Mouse (Mus musculus) olfactory bulb, adult 2 months (tissue): Measurements from ENCODE around the gene 9230102O04Rik. TPM values are rescaled to one million over a fixed set of nuclear protein-coding genes. Genes with fewer than 3 reads are reported as not detected.

Source experiments
- H3K27ac ChIP-seq: fragments of 200-500 bp; 2 replicates; pipeline ENCODE4 v1.5.1; 2012; ENCODE audit warnings: low read depth, low read length; ENCODE audit not compliant: insufficient read depth
- H3K4me1 ChIP-seq: fragments of 200-500 bp; 2 replicates; pipeline ENCODE4 v1.6.1; 2012; ENCODE audit warnings: low read length; ENCODE audit not compliant: control insufficient read depth, insufficient read depth
- H3K4me3 ChIP-seq: fragments of 200-500 bp; 2 replicates; pipeline ENCODE4 v1.5.1; 2012; ENCODE audit warnings: mild to moderate bottlenecking, low read depth, low read length, moderate library complexity; ENCODE audit not compliant: insufficient read depth
- CTCF ChIP-seq: fragments of 200-500 bp; IDR thresholded peaks from 2 replicates; pipeline ENCODE4 v1.5.1; 2012; ENCODE audit warnings: low read depth, mild to moderate bottlenecking, low read length, moderate library complexity; ENCODE audit not compliant: insufficient read depth
- POLR2A ChIP-seq: fragments of 200-500 bp; IDR thresholded peaks from 2 replicates; pipeline ENCODE4 v1.6.1; 2012; ENCODE audit warnings: mild to moderate bottlenecking, low read depth, low read length, moderate library complexity; ENCODE audit not compliant: insufficient read depth
- WGBS: fragments of 180-500 bp; shearing (Covaris S2); methylation state at CpG from one replicate; pipeline ENCODE4 v1.1.7; 2018; 5-methylcytosine and 5-hydroxymethylcytosine counted together
- polyA plus RNA-seq: library from polyadenylated mRNA; stranded (reverse); fragments of >200 nt; gene quantifications from 2 replicates; pipeline ENCODE4 v1.2.4, GENCODE M21; 2012; ENCODE audit warnings: low replicate concordance; ENCODE audit not compliant: missing spikeins, insufficient read depth, insufficient read length

9230102O04Rik gene
- polyA plus RNA-seq, 1 experiment: not detected

GRCm38 (mm10) chr2:9896097-9896770 lies 6.9 kb upstream of the 9230102O04Rik start:
- Histone ChIP-seq H3K4me3 (no peak overlapping the region), H3K27ac (no peak overlapping the region), H3K4me1 (no peaks in the 10 kb centered on the region)
- TF ChIP-seq POLR2A: no peak
- TF ChIP-seq CTCF: no peak
- WGBS: 4% methylated on average over 22 of the region's 22 CpGs

DNA sequence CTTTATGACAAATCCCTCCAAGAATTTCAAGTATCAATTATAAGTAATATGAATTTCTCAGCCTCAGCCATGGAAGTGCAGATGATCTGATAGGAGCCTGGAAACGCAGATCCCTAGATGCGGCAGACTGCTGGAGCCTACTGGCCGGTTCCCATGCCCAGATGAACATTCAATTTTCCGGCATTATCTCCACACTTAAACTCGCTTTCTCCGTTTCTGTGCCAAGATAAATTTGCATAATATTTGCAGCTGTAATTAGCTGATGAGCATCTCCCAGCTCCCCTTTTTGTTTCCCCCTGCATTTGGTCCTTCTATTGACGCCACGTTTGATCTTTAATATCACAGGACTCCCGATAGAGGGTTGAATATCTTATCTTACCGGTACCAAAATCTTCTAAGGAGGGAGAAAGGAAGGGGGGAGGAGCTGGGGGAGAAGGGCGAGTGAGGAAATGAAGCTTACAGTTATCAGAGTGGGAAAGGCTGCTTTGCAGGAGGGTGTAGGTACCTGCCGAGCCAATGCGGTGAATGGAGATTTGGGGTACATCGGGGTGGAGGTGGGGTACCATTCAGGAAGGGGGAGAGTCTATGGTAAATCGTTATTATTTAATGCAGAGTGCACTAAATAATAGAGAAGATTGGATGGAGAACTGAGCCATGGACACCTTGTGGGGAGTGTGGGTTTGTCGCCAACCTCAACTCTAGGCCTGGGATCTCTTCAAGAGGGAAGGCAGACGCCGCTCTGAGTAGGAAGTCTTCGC lies 5.7 kb upstream of the 9230102O04Rik start:
- Histone ChIP-seq H3K4me1 (no peaks in the 10 kb centered on the region), H3K4me3 (no peak overlapping the region), H3K27ac (no peak overlapping the region)
- 4% methylated on average over 19 of the region's 19 CpGs for WGBS
- no peak for TF ChIP-seq CTCF

DNA sequence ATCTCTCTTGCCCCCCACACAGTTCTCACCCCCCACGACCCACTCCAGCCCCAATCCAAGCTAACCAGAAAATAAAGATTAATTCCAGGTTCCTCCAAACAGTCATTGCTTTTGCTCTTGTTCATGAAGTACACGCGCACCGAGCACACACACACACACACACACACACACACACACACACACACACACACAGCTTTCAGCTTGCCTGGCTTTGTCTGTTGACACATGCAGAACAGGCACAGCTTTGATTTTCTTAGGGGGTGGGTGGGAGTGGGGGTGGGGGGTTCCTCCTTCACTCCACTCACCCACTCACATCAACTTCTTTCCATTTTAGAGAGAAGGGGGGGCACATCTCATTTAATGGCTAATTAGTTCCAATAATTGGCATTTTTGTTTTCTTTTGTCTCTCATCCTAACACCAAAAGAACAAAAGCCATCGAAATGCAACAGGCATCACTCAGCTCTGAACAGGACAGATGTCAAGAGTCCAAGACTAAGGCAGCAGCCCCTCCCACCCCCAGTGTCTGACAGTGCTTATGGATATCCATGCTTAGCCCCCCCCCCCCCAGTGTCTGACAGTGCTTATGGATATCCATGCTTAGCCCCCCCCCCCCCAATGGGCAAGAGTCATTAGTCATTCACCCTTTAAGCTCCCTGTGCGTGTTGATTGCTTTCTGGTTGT lies 4.1 kb upstream of the 9230102O04Rik start:
- Histone ChIP-seq H3K4me1 (peaks cover 4% of the 10 kb centered on the region; the same call in 1 of the 2 replicates), H3K27ac (no peak overlapping the region), H3K4me3 (no peak overlapping the region)
- 0% methylated on average over 6 of the region's 6 CpGs for WGBS
- TF ChIP-seq CTCF (no peak), POLR2A (no peak)

- no peak overlapping the region for H3K4me3 ChIP-seq
- 10% methylated on average over 7 of the region's 7 CpGs for WGBS
Measured at GRCm38 (mm10) chr2:9892541-9892940, 3.2 kb upstream of the 9230102O04Rik start.

DNA sequence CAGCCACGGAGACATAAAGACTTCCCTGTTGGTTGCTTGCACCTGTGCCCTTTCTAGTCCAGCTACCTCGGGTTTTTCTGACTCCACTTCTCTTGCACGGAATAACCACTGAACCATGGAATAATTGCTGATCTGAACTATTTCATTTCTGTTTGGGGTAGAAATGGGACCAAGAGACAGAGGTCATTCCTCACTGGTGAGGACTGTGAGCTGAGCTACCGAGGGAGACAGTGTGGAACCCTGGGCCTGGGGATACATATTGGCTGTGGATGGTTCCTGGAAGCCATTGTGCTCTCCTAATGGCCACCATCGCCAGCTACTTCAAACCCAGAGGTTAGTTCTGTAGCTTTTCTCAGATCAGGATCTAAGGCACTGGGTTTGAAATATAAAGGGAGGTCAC lies 1.6 kb upstream of the 9230102O04Rik start:
- no peak for TF ChIP-seq CTCF
- TF ChIP-seq POLR2A: no peak
- WGBS: 6% methylated on average over 5 of the region's 5 CpGs
- no peak overlapping the region for H3K27ac ChIP-seq
- H3K4me3 ChIP-seq: no peak overlapping the region
- peaks cover 4% of the 10 kb centered on the region; the same call in 1 of the 2 replicates for H3K4me1 ChIP-seq

More at GRCm38 (mm10) chr2:9892541-9892940, 3.2 kb upstream of the 9230102O04Rik start:
- Histone ChIP-seq H3K4me1 (peaks cover 4% of the 10 kb centered on the region; the same call in 1 of the 2 replicates), H3K27ac (no peak overlapping the region)
- no peak for TF ChIP-seq POLR2A
- TF ChIP-seq CTCF: no peak

DNA sequence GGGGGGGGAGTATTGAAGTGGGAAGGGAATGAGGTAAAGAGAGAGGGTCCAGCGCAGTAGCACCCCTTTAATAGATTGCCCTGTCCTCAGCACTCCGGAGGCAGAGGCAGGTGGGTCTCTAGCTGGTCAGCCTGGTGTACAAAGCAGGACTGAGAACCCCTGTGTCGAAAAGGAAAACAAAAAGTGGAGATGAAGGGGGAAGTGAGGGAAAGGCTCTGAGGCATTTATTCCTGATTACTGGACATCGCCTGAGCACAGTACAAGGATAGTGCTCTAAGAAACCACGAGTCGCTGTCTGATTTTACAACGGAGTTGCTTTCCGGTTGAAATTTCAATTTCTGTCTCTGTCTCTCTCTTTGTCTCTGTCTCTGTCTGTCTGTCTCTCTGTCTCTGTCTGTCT lies 911 bp upstream of the 9230102O04Rik start:
- Histone ChIP-seq H3K27ac (no peak overlapping the region), H3K4me3 (no peak overlapping the region), H3K4me1 (peaks cover 4% of the 10 kb centered on the region; the same call in 1 of the 2 replicates)
- 7% methylated on average over 8 of the region's 8 CpGs for WGBS
- TF ChIP-seq CTCF (no peak), POLR2A (no peak)

DNA sequence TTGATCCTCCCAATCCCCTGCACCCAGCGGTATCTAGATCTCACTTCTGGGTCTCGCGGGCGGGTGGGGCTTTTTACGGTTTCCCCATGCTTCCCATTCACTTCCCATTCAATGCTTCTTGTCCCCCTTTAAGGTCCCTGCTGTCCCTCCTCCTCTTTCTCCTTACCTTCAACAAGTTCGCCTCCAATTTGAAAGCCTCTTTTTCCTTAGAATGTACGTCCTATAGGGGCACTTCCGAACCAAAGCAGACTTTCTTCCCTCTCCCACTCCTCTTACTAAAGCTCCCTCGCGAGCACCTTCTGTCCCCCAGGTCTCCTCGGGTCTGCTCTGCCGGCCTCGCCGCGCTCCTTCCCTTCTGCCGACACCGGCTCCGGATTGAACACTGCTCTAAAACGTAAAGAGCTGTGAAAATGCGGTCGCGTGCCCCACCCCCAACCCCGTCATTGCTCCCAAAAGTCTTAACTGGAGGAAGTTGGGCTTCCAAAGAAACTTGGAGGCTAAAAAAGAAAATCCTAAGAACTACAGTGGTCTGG lies 377 bp upstream of the 9230102O04Rik start, which contains the start of gene Gata3:
Gene Gata3, minus strand, starts transcription at position 384 of the 533 bp plus-strand sequence.
- Histone ChIP-seq H3K4me1 (peaks cover 4% of the 10 kb centered on the region; the same call in 1 of the 2 replicates), H3K4me3 (no peak within 1 kb of the TSS), H3K27ac (no peak within 1 kb of the TSS)
- no peak for TF ChIP-seq CTCF
- no peak for TF ChIP-seq POLR2A
- WGBS: 4% methylated on average over 23 of the region's 23 CpGs

- 2% methylated on average over 7 of the region's 7 CpGs for WGBS
- H3K4me3 ChIP-seq: no peak overlapping the region
- TF ChIP-seq POLR2A (no peak), CTCF (no peak)
- H3K27ac ChIP-seq: no peak overlapping the region
- H3K4me1 ChIP-seq: peaks cover 4% of the 10 kb centered on the region; the same call in 1 of the 2 replicates
Measured at GRCm38 (mm10) chr2:9887636-9888035, 1.7 kb downstream of the 9230102O04Rik start.
